Mouse (Mus musculus): ENCODE measurements around the gene Clk3. TPM values are rescaled to one million over a fixed set of nuclear protein-coding genes. Genes with fewer than 3 reads are reported as not detected.

Gene Clk3
- polyA plus RNA-seq, 1 experiment, result 149 TPM

- 7% methylated on average over 6 of the region's 6 CpGs for WGBS
- TF ChIP-seq POLR2A (IDR thresholded peaks at IDR 0.05; ENCODE audit: borderline replicate concordance, control insufficient read depth, low read depth, low read length) (no peak), CTCF (IDR thresholded peaks at IDR 0.05; ENCODE audit: control insufficient read depth, insufficient read depth, low read length) (peak; percentile 99)
- 0 out of 2 replicates have a peak overlapping the region, but pooled peaks have one; percentile 5 for H3K27ac ChIP-seq (ENCODE audit: control insufficient read depth, insufficient read depth, low read depth, low read length, poor library complexity)
- H3K4me1 ChIP-seq (ENCODE audit: control insufficient read depth, insufficient read depth, low read length), result peaks cover 5% of the 10 kb centered on the region; the same call in 1 of the 2 replicates
- no peak overlapping the region for H3K4me3 ChIP-seq (replicated peaks; ENCODE audit: control insufficient read depth, low read depth, low read length)
These were observed 6.4 kb downstream of the Clk3 start for GRCm38 (mm10) chr9:57759289-57759688.

GRCm38 (mm10) chr9:57758528-57758927 is 7.1 kb downstream of the Clk3 start:
- Histone ChIP-seq H3K4me1 (ENCODE audit: control insufficient read depth, insufficient read depth, low read length) (peaks cover 5% of the 10 kb centered on the region; the same call in 1 of the 2 replicates), H3K27ac (ENCODE audit: control insufficient read depth, insufficient read depth, low read depth, low read length, poor library complexity) (no peak overlapping the region), H3K4me3 (replicated peaks; ENCODE audit: control insufficient read depth, low read depth, low read length) (no peak overlapping the region)
- WGBS, result 94% methylated on average over 22 of the region's 22 CpGs
- TF ChIP-seq CTCF (IDR thresholded peaks at IDR 0.05; ENCODE audit: control insufficient read depth, insufficient read depth, low read length) (no peak), POLR2A (IDR thresholded peaks at IDR 0.05; ENCODE audit: borderline replicate concordance, control insufficient read depth, low read depth, low read length) (no peak)

- 59% methylated on average over 3 of the region's 3 CpGs for WGBS
- peaks cover 3% of the 10 kb centered on the region; the same call in 1 of the 2 replicates for H3K4me1 ChIP-seq (ENCODE audit: control insufficient read depth, insufficient read depth, low read length)
- TF ChIP-seq CTCF (IDR thresholded peaks at IDR 0.05; ENCODE audit: control insufficient read depth, insufficient read depth, low read length), result no peak
- no peak for TF ChIP-seq POLR2A (IDR thresholded peaks at IDR 0.05; ENCODE audit: borderline replicate concordance, control insufficient read depth, low read depth, low read length)
- no peak overlapping the region for H3K27ac ChIP-seq (ENCODE audit: control insufficient read depth, insufficient read depth, low read depth, low read length, poor library complexity)
- no peak overlapping the region for H3K4me3 ChIP-seq (replicated peaks; ENCODE audit: control insufficient read depth, low read depth, low read length)
These were observed 8.1 kb downstream of the Clk3 start for GRCm38 (mm10) chr9:57757578-57757977.

GRCm38 (mm10) chr9:57750901-57751300 is 14.8 kb downstream of the Clk3 start:
- Histone ChIP-seq H3K4me3 (replicated peaks; ENCODE audit: control insufficient read depth, low read depth, low read length) (no peak overlapping the region), H3K27ac (ENCODE audit: control insufficient read depth, insufficient read depth, low read depth, low read length, poor library complexity) (no peak overlapping the region), H3K4me1 (ENCODE audit: control insufficient read depth, insufficient read depth, low read length) (no peaks in the 10 kb centered on the region)
- WGBS, result 93% methylated on average over 7 of the region's 7 CpGs
- no peak for TF ChIP-seq POLR2A (IDR thresholded peaks at IDR 0.05; ENCODE audit: borderline replicate concordance, control insufficient read depth, low read depth, low read length)
- no peak for TF ChIP-seq CTCF (IDR thresholded peaks at IDR 0.05; ENCODE audit: control insufficient read depth, insufficient read depth, low read length)

- TF ChIP-seq CTCF (IDR thresholded peaks at IDR 0.05; ENCODE audit: control insufficient read depth, insufficient read depth, low read length), result no peak
- TF ChIP-seq POLR2A (IDR thresholded peaks at IDR 0.05; ENCODE audit: borderline replicate concordance, control insufficient read depth, low read depth, low read length), result no peak
- 54% methylated on average over 1 of the region's 1 CpGs for WGBS
- no peak overlapping the region for H3K27ac ChIP-seq (ENCODE audit: control insufficient read depth, insufficient read depth, low read depth, low read length, poor library complexity)
- no peak overlapping the region for H3K4me3 ChIP-seq (replicated peaks; ENCODE audit: control insufficient read depth, low read depth, low read length)
- H3K4me1 ChIP-seq (ENCODE audit: control insufficient read depth, insufficient read depth, low read length), result no peaks in the 10 kb centered on the region
These were observed 16.8 kb downstream of the Clk3 start for GRCm38 (mm10) chr9:57748831-57749230.

GRCm38 (mm10) chr9:57748137-57748536 is 17.5 kb downstream of the Clk3 start:
- H3K4me3 ChIP-seq (replicated peaks; ENCODE audit: control insufficient read depth, low read depth, low read length), result no peak overlapping the region
- TF ChIP-seq POLR2A (IDR thresholded peaks at IDR 0.05; ENCODE audit: borderline replicate concordance, control insufficient read depth, low read depth, low read length), result no peak
- no peak for TF ChIP-seq CTCF (IDR thresholded peaks at IDR 0.05; ENCODE audit: control insufficient read depth, insufficient read depth, low read length)
- WGBS, result 92% methylated on average over 6 of the region's 6 CpGs
- no peak overlapping the region for H3K27ac ChIP-seq (ENCODE audit: control insufficient read depth, insufficient read depth, low read depth, low read length, poor library complexity)
- no peaks in the 10 kb centered on the region for H3K4me1 ChIP-seq (ENCODE audit: control insufficient read depth, insufficient read depth, low read length)

GRCm38 (mm10) chr9:57747067-57747466 is 18.6 kb downstream of the Clk3 start:
- Histone ChIP-seq H3K4me3 (replicated peaks; ENCODE audit: control insufficient read depth, low read depth, low read length) (no peak overlapping the region), H3K4me1 (ENCODE audit: control insufficient read depth, insufficient read depth, low read length) (no peaks in the 10 kb centered on the region), H3K27ac (ENCODE audit: control insufficient read depth, insufficient read depth, low read depth, low read length, poor library complexity) (no peak overlapping the region)
- 68% methylated on average over 1 of the region's 1 CpGs for WGBS
- no peak for TF ChIP-seq CTCF (IDR thresholded peaks at IDR 0.05; ENCODE audit: control insufficient read depth, insufficient read depth, low read length)
- no peak for TF ChIP-seq POLR2A (IDR thresholded peaks at IDR 0.05; ENCODE audit: borderline replicate concordance, control insufficient read depth, low read depth, low read length)

- no peak overlapping the region for H3K4me3 ChIP-seq (replicated peaks; ENCODE audit: control insufficient read depth, low read depth, low read length)
- 31% methylated on average over 3 of the region's 3 CpGs for WGBS
- TF ChIP-seq POLR2A (IDR thresholded peaks at IDR 0.05; ENCODE audit: borderline replicate concordance, control insufficient read depth, low read depth, low read length) (no peak), CTCF (IDR thresholded peaks at IDR 0.05; ENCODE audit: control insufficient read depth, insufficient read depth, low read length) (no peak)
These were observed 21.1 kb downstream of the Clk3 start for GRCm38 (mm10) chr9:57744462-57745091.

More at GRCm38 (mm10) chr9:57744462-57745091, 21.1 kb downstream of the Clk3 start:
- no peaks in the 10 kb centered on the region for H3K4me1 ChIP-seq (ENCODE audit: control insufficient read depth, insufficient read depth, low read length)
- H3K27ac ChIP-seq (ENCODE audit: control insufficient read depth, insufficient read depth, low read depth, low read length, poor library complexity), result no peak overlapping the region

Data from bone marrow, adult 2 months (tissue).